In the genomic region with DNA sequence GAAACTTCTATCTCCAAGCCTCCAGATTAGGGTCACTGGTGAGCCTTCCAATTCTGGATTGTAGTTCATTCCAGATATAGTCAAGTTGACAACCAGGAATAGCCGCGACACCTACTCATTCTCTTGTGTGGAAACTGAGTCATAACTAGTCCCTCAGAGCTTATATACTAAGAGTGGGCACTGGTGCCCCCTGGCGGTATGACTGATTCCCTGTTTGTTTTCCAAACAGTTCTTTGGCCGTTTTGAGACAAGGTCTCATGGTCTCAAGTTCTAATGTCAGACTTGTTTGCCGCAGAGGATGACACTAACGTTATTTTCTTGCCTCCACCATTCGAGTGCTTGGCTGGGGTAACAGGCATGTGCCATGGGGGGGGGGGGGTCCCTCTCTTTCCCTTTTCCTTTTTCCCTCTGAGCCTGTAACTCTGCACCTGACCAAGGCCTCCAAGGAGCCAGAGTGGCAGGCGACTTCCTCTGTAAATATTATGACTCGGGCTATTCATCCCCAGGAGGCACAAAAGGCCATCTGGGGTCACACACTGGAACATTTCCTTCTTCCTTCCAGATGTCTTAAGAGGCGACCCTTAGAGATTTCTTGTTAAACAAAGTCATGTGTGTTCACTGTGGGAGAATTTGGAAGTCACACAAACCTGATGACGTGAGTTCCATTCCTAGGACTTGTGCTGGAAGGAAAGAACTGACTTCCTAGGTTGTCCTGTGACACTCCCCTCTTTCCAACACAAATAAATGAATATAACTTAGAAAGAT, we compare ENCODE assay signal across 1 mouse cellular context.
A peak's percentile ranks its signal among the peaks of the same experiment; 100 is the strongest.
TF ChIP-seq lines count a peak whose summit lies in the region.

No protein-coding gene starts in this region.

TF ChIP-seq in MEL, 35 proteins besides CTCF, POLR2A, EP300 and RAD21:
- TF ChIP-seq ZNF384 (IDR thresholded peaks at IDR 0.05; ENCODE audit: low read depth, low read length) (peak; percentile 45; the same call in 1 of the 2 replicates), KAT2A (conservative IDR thresholded peaks at IDR 0.05; ENCODE audit: low read depth, low read length) (no peak), E2F4 (IDR thresholded peaks at IDR 0.05; ENCODE audit: borderline replicate concordance, low read depth, low read length) (no peak), GABPA (IDR thresholded peaks at IDR 0.05; ENCODE audit: low read depth, low read length) (no peak), SMC3 (IDR thresholded peaks at IDR 0.05; ENCODE audit: low read depth, low read length) (peak; percentile 85), ZC3H11A (IDR thresholded peaks at IDR 0.05; ENCODE audit: low read depth, low read length) (peak; percentile 66), TAL1 (IDR thresholded peaks at IDR 0.05; ENCODE audit: low read length) (no peak), GATA1 (IDR thresholded peaks at IDR 0.05; ENCODE audit: low read depth, low read length) (no peak)
